Mouse (Mus musculus): ENCODE results near the gene Gm21083. TPM values are rescaled to one million over a fixed set of nuclear protein-coding genes. Genes with fewer than 3 reads are reported as not detected.
"Not testable (repeated sequence)": the region's sequence is repeated elsewhere in the genome, so short reads cannot be mapped to it uniquely, and the experiment has no call there.

Gm21083 gene
- polyA plus RNA-seq, 1 experiment from 2014 or later = not detected

DNA sequence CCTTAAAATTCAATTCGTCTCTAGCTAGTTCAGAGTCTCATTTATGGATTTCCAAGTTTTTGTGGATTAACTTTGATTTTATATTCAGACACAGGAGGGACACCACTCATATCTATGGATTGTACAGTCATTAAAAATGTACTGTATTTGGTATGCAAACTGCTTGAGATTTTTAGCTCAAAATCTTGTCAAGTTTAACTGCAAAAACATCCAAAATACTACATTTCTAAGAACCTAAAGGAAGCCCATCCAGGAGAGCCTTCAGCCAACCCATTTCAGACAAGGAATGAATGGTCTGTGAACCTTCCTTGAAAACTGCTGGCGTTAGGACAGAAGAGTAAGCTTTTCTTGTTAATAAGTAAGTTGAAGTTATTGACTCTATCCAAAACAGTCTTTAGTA, 25.9 kb downstream of the Gm21083 start:
- not testable (repeated sequence) for H3K4me1 ChIP-seq (replicated peaks; ENCODE audit: insufficient read depth, low read length); H3K27ac ChIP-seq; H3K9ac ChIP-seq (ENCODE audit: low read depth, low read length); H3K36me3 ChIP-seq (ENCODE audit: insufficient read depth, low read length); H3K4me2 ChIP-seq (ENCODE audit: low read length); H3K27me3 ChIP-seq (ENCODE audit: insufficient read depth, low read length); H3K4me3 ChIP-seq (replicated peaks; ENCODE audit: low read depth, low read length); H3K9me3 ChIP-seq (replicated peaks; ENCODE audit: low read length); DNase-seq (ENCODE audit: low spot score); ATAC-seq (replicated peaks; ENCODE audit: low FRiP score, low read depth)
- 50% methylated on average over 2 of the region's 2 CpGs for WGBS

- ATAC-seq (replicated peaks; ENCODE audit: low FRiP score, low read depth) = 0 out of 2 replicates have a peak, but pooled peaks have one; percentile 49
- not testable (repeated sequence) for DNase-seq (ENCODE audit: low spot score); H3K4me3 ChIP-seq (replicated peaks; ENCODE audit: low read depth, low read length); H3K9ac ChIP-seq (ENCODE audit: low read depth, low read length); H3K4me1 ChIP-seq (replicated peaks; ENCODE audit: insufficient read depth, low read length); H3K36me3 ChIP-seq (ENCODE audit: insufficient read depth, low read length); H3K4me2 ChIP-seq (ENCODE audit: low read length); H3K9me3 ChIP-seq (replicated peaks; ENCODE audit: low read length); H3K27me3 ChIP-seq (ENCODE audit: insufficient read depth, low read length); H3K27ac ChIP-seq
- WGBS = 75% methylated on average over 8 of the region's 8 CpGs
Measured at GRCm38 (mm10) chr5:15603585-15603984, 26.5 kb downstream of the Gm21083 start.

- not testable (repeated sequence) for H3K4me3 ChIP-seq (replicated peaks; ENCODE audit: low read depth, low read length); H3K27ac ChIP-seq; H3K4me2 ChIP-seq (ENCODE audit: low read length); H3K9ac ChIP-seq (ENCODE audit: low read depth, low read length); DNase-seq (ENCODE audit: low spot score); H3K27me3 ChIP-seq (ENCODE audit: insufficient read depth, low read length); H3K4me1 ChIP-seq (replicated peaks; ENCODE audit: insufficient read depth, low read length); H3K36me3 ChIP-seq (ENCODE audit: insufficient read depth, low read length); H3K9me3 ChIP-seq (replicated peaks; ENCODE audit: low read length)
- peak; percentile 49; the same call in 1 of the 2 replicates for ATAC-seq (replicated peaks; ENCODE audit: low FRiP score, low read depth)
- WGBS = 71% methylated on average over 5 of the region's 6 CpGs
Measured at GRCm38 (mm10) chr5:15606677-15607076, 29.5 kb downstream of the Gm21083 start.

- not testable (repeated sequence) for ATAC-seq (replicated peaks; ENCODE audit: low FRiP score, low read depth); H3K36me3 ChIP-seq (ENCODE audit: insufficient read depth, low read length)
Measured at GRCm38 (mm10) chr5:15610695-15611094, 33.6 kb downstream of the Gm21083 start.

DNA sequence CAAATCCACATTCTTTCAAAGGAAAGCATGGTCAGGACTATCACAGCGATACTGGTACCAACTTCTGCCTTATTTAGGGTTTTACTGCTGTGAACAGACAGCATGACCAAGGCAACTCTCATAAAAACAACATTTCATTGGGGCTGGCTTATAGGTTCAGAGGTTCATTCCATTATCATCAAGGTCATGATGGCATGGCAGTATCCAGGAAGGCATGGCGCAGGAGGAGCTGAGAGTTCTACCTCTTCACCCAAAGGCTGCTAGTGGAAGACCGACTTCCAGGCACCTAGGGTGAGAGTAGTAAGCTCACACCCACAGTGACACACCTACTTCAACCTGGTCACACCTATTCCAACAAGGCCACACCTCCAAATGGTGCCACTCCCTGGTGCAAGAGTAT, 39.1 kb downstream of the Gm21083 start:
- ATAC-seq (replicated peaks; ENCODE audit: low FRiP score, low read depth); H3K36me3 ChIP-seq (ENCODE audit: insufficient read depth, low read length); DNase-seq (ENCODE audit: low spot score); H3K27ac ChIP-seq; H3K27me3 ChIP-seq (ENCODE audit: insufficient read depth, low read length); H3K4me3 ChIP-seq (replicated peaks; ENCODE audit: low read depth, low read length); H3K4me2 ChIP-seq (ENCODE audit: low read length); H3K4me1 ChIP-seq (replicated peaks; ENCODE audit: insufficient read depth, low read length); H3K9ac ChIP-seq (ENCODE audit: low read depth, low read length); H3K9me3 ChIP-seq (replicated peaks; ENCODE audit: low read length): not testable (repeated sequence)
- 81% methylated on average over 3 of the region's 3 CpGs for WGBS

More at GRCm38 (mm10) chr5:15610695-15611094, 33.6 kb downstream of the Gm21083 start:
- DNase-seq (ENCODE audit: low spot score) = peak; percentile 58
- not testable (repeated sequence) for H3K27ac ChIP-seq; H3K4me3 ChIP-seq (replicated peaks; ENCODE audit: low read depth, low read length); H3K4me1 ChIP-seq (replicated peaks; ENCODE audit: insufficient read depth, low read length); H3K9me3 ChIP-seq (replicated peaks; ENCODE audit: low read length); H3K27me3 ChIP-seq (ENCODE audit: insufficient read depth, low read length); H3K4me2 ChIP-seq (ENCODE audit: low read length); H3K9ac ChIP-seq (ENCODE audit: low read depth, low read length)
- 4% methylated on average over 1 of the region's 1 CpGs for WGBS
- TF ChIP-seq CTCF (IDR thresholded peaks at IDR 0.05; ENCODE audit: low read depth) = peak; percentile 56

DNA sequence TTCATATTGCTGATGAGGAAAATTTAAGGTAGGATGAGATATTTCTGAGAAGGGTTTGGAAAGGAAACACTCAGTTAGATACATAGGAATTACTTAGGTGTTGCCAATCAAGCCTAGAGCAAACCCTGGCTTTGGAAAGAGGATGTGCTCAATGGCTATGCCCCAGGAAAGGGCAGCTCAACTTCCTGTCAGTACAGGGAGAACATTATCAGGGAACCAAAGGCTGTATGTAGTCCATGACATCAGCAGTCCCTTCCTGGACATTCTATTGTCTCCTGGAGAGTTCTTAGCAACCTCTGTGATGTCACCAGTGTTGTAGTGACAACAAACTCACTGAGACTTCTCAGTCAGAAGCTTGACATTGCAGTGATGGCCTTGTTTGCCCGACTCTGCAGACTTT, 41.6 kb downstream of the Gm21083 start, which contains the start of gene Speer4d:
Gene Speer4d (plus strand): TSS at position 301 of the 400 bp plus-strand sequence.
- DNase-seq (ENCODE audit: low spot score); H3K4me2 ChIP-seq (ENCODE audit: low read length); H3K27ac ChIP-seq; H3K36me3 ChIP-seq (ENCODE audit: insufficient read depth, low read length); H3K4me3 ChIP-seq (replicated peaks; ENCODE audit: low read depth, low read length); H3K27me3 ChIP-seq (ENCODE audit: insufficient read depth, low read length); H3K9me3 ChIP-seq (replicated peaks; ENCODE audit: low read length); H3K4me1 ChIP-seq (replicated peaks; ENCODE audit: insufficient read depth, low read length); H3K9ac ChIP-seq (ENCODE audit: low read depth, low read length); ATAC-seq (replicated peaks; ENCODE audit: low FRiP score, low read depth): not testable (repeated sequence)
- 57% methylated on average over 1 of the region's 1 CpGs for WGBS

DNA sequence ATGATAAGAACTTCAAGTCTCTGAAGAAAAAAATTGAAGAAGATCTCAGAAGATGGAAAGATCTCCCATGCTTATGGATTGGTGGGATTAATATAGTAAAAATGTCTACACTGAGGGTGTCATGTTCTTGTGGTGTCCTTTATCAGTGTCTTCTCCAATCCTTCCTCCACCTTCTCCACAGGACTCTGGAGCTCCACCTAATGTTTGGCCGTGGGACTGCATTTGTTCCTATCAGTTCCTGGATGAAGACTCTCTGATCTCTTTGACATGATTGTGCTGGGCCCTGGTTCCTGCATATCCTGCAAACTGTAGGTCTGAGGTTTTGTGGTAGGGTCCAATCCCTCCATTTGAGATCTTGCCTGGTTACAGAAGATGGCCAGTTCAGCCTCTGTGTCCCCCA, 51.0 kb downstream of the Gm21083 start:
- DNase-seq (ENCODE audit: low spot score); ATAC-seq (replicated peaks; ENCODE audit: low FRiP score, low read depth); H3K9ac ChIP-seq (ENCODE audit: low read depth, low read length); H3K27ac ChIP-seq; H3K4me2 ChIP-seq (ENCODE audit: low read length); H3K36me3 ChIP-seq (ENCODE audit: insufficient read depth, low read length); H3K4me1 ChIP-seq (replicated peaks; ENCODE audit: insufficient read depth, low read length); H3K27me3 ChIP-seq (ENCODE audit: insufficient read depth, low read length); H3K4me3 ChIP-seq (replicated peaks; ENCODE audit: low read depth, low read length); H3K9me3 ChIP-seq (replicated peaks; ENCODE audit: low read length): not testable (repeated sequence)
- peak; percentile 32; the same call in 1 of the 2 replicates for TF ChIP-seq CTCF (IDR thresholded peaks at IDR 0.05; ENCODE audit: low read depth)
- 37% methylated on average over 1 of the region's 1 CpGs for WGBS
